Mouse (Mus musculus) right cerebral cortex, postnatal 25 days (tissue): ENCODE results near the gene Tmem145.
"Not testable (repeated sequence)": the region's sequence is repeated elsewhere in the genome, so short reads cannot be mapped to it uniquely, and the experiment has no call there.

ENCODE experiments used
- DNase-seq: peaks from one replicate; pipeline ENCODE4 v3.0.0; 2022

The Tmem145 gene

GRCm38 (mm10) chr7:25294960-25295722 lies 10.8 kb upstream of the Tmem145 start:
- DNase-seq, result no peak

- no peak for DNase-seq
Measured at GRCm38 (mm10) chr7:25296945-25297453, 8.9 kb upstream of the Tmem145 start.

GRCm38 (mm10) chr7:25297454-25298325 lies 8.2 kb upstream of the Tmem145 start, which contains the start of gene Pafah1b3:
Gene Pafah1b3, minus strand, starts transcription at chr7:25297986.
- peak; percentile 80 for DNase-seq

- DNase-seq, result no peak
Measured at GRCm38 (mm10) chr7:25301063-25301462, 4.8 kb upstream of the Tmem145 start, which contains the start of gene Prr19. Gene Prr19, plus strand, starts transcription at chr7:25301411.

GRCm38 (mm10) chr7:25303003-25303684 lies 2.8 kb upstream of the Tmem145 start:
- DNase-seq, result no peak

- DNase-seq, result no peak
Measured at GRCm38 (mm10) chr7:25303685-25304006, 2.3 kb upstream of the Tmem145 start.

- DNase-seq, result no peak
Measured at GRCm38 (mm10) chr7:25305481-25305880, 425 bp upstream of the Tmem145 start.

GRCm38 (mm10) chr7:25306614-25306996 lies 699 bp downstream of the Tmem145 start:
- DNase-seq, result no peak

- DNase-seq, result no peak
Measured at GRCm38 (mm10) chr7:25308702-25309318, 2.9 kb downstream of the Tmem145 start.

GRCm38 (mm10) chr7:25309425-25309824 lies 3.5 kb downstream of the Tmem145 start:
- DNase-seq, result no peak

GRCm38 (mm10) chr7:25311193-25311592 lies 5.3 kb downstream of the Tmem145 start:
- DNase-seq, result no peak

GRCm38 (mm10) chr7:25313325-25313724 lies 7.4 kb downstream of the Tmem145 start:
- DNase-seq, result no peak

- no peak for DNase-seq
Measured at GRCm38 (mm10) chr7:25314606-25315305, 8.8 kb downstream of the Tmem145 start.

GRCm38 (mm10) chr7:25315306-25316041 lies 9.6 kb downstream of the Tmem145 start:
- no peak for DNase-seq

- peak; percentile 92 for DNase-seq
Measured at GRCm38 (mm10) chr7:25316532-25317445, 10.9 kb downstream of the Tmem145 start, which contains the start of gene Megf8. Gene Megf8, plus strand, starts transcription at chr7:25317164.

- no peak for DNase-seq
Measured at GRCm38 (mm10) chr7:25317446-25317999, 11.6 kb downstream of the Tmem145 start.

- no peak for DNase-seq
Measured at GRCm38 (mm10) chr7:25322058-25322484, 16.2 kb downstream of the Tmem145 start.

- DNase-seq, result no peak
Measured at GRCm38 (mm10) chr7:25323219-25323618, 17.3 kb downstream of the Tmem145 start.

- DNase-seq, result not testable (repeated sequence)
Measured at GRCm38 (mm10) chr7:25325431-25325830, 19.5 kb downstream of the Tmem145 start.

GRCm38 (mm10) chr7:25326233-25326632 lies 20.3 kb downstream of the Tmem145 start:
- DNase-seq, result no peak
